Mouse (Mus musculus) bone marrow, adult 2 months (tissue): Measurements from ENCODE around the gene Lamtor5.

Source experiments
- CTCF ChIP-seq: fragments of 200-500 bp; IDR thresholded peaks from 2 replicates; pipeline ENCODE4 v1.5.1; 2011; ENCODE audit warnings: low read length, control low read depth; ENCODE audit not compliant: control insufficient read depth, insufficient read depth
- POLR2A ChIP-seq: fragments of 200-500 bp; IDR thresholded peaks from 2 replicates; pipeline ENCODE4 v1.6.1; 2011; ENCODE audit warnings: low read depth, mild to moderate bottlenecking, control low read depth, low read length, borderline replicate concordance; ENCODE audit not compliant: control insufficient read depth

GRCm38 (mm10) chr3:107278479-107279269 is at the start of gene Lamtor5:
- TF ChIP-seq CTCF, result no peak
- TF ChIP-seq POLR2A, result peak; percentile 64; the same call in 1 of the 2 replicates
